Mouse (Mus musculus): ENCODE results near the gene Gm5416. TPM values are rescaled to one million over a fixed set of nuclear protein-coding genes. Genes with fewer than 3 reads are reported as not detected.

Gene Gm5416
- polyA plus RNA-seq (2017; shearing (Covaris generic)): not detected

GRCm38 (mm10) chr16:36209967-36210453 lies at the start of gene Gm5416:
Gm5416 (plus strand) TSS chr16:36210403.

GRCm38 (mm10) chr16:36183912-36184311 lies 26.3 kb upstream of the Gm5416 start, which contains the start of gene Gm5483:
Gm5483 (plus strand) TSS chr16:36184212.

DNA sequence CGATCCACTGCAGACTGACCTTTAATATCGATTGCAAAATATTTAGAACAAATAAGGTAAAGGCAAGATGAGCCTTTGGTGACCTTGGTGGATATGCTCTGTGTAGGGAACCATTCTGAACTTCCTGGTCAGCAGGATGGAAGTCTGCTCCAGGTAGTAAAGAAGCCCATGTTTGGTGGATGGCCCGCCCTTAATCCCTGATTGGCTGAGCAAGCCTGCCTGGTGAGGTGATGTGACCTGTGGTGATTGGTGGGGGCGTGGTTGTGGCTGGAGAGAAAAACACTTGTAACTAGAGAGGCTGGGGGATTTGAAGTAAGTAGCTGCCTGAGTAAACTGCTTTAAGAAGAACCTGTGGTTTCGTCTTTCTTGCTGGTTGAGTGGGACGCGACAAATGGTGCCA lies 11.0 kb downstream of the Gm5416 start, which contains the start of gene 2010005H15Rik:
Gene 2010005H15Rik, plus strand, starts transcription at position 301 of the 400 bp plus-strand sequence.

Other genes with a start within 250 kb of the Gm5416 start
- gene Kpna1, start 231.7 kb upstream of the Gm5416 start, polyA plus RNA-seq (2017; shearing (Covaris generic)): 10 to 100 TPM; 58.2 to 72.5 TPM
- gene Wdr5b, start 169.2 kb upstream of the Gm5416 start, polyA plus RNA-seq (2017; shearing (Covaris generic)): 1 to 10 TPM; 6.3 to 7.4 TPM
- 100 to 1,000 TPM; 109 to 113 TPM for gene Fam162a, start 138.8 kb upstream of the Gm5416 start, polyA plus RNA-seq (2017; shearing (Covaris generic))
- 10 to 100 TPM; 30.5 to 40.8 TPM for gene Ccdc58, start 138.7 kb upstream of the Gm5416 start, polyA plus RNA-seq (2017; shearing (Covaris generic))
- under 1 TPM in 1 of 2 experiments, not detected in 1; 0.94 TPM for gene Csta1, start 79.2 kb upstream of the Gm5416 start, polyA plus RNA-seq (2017; shearing (Covaris generic))
- gene Stfa2l1, start 53.6 kb upstream of the Gm5416 start, polyA plus RNA-seq (2017; shearing (Covaris generic)): not detected
- not detected for gene Gm5483, start 26.2 kb upstream of the Gm5416 start, polyA plus RNA-seq (2017; shearing (Covaris generic))
- gene 2010005H15Rik, start 11.1 kb downstream of the Gm5416 start, polyA plus RNA-seq (2017; shearing (Covaris generic)): under 1 TPM in 1 of 2 experiments, not detected in 1; 0.76 TPM
- gene Stfa1, start 66.5 kb downstream of the Gm5416 start, polyA plus RNA-seq (2017; shearing (Covaris generic)): not detected
- gene BC117090, start 123.9 kb downstream of the Gm5416 start, polyA plus RNA-seq (2017; shearing (Covaris generic)): not detected
- gene BC100530, start 157.3 kb downstream of the Gm5416 start, polyA plus RNA-seq (2017; shearing (Covaris generic)): not detected
- not detected for gene Stfa2, start 198.1 kb downstream of the Gm5416 start, polyA plus RNA-seq (2017; shearing (Covaris generic))
- gene Stfa3, start 245.0 kb downstream of the Gm5416 start, polyA plus RNA-seq (2017; shearing (Covaris generic)): 1 to 10 TPM in 1 of 2 experiments, not detected in 1; 2.3 TPM

Data from inflammation-experienced regulatory T-cells (primary cell).